Mouse (Mus musculus) heart, adult 2 months (tissue): ENCODE results near the gene Higd1c. TPM values are rescaled to one million over a fixed set of nuclear protein-coding genes. Genes with fewer than 3 reads are reported as not detected.
"Not testable (repeated sequence)": the region's sequence is repeated elsewhere in the genome, so short reads cannot be mapped to it uniquely, and the experiment has no call there.

Experiments
- DNase-seq, 2 experiments: peaks; one replicate each; pipeline ENCODE4 v3.0.0; 2021
- H3K27ac ChIP-seq: fragments of 200-600 bp; 2 replicates; pipeline ENCODE4 v1.8.1; 2022
- H3K27me3 ChIP-seq: fragments of 200-500 bp; 2 replicates; pipeline ENCODE4 v1.6.1; 2012; ENCODE audit warnings: mild to moderate bottlenecking, low read length, inconsistent platforms, mixed read lengths; ENCODE audit not compliant: control insufficient read depth, insufficient read depth
- H3K36me3 ChIP-seq: fragments of 200-500 bp; 2 replicates; pipeline ENCODE4 v1.6.1; 2012; ENCODE audit warnings: low read length, inconsistent platforms; ENCODE audit not compliant: control insufficient read depth, insufficient read depth
- H3K4me1 ChIP-seq: fragments of 200-500 bp; 2 replicates; pipeline ENCODE4 v1.6.1; 2011; ENCODE audit warnings: low read length; ENCODE audit not compliant: control insufficient read depth, insufficient read depth
- H3K4me3 ChIP-seq: fragments of 200-600 bp; 2 replicates; pipeline ENCODE4 v1.8.1; 2022
- H3K79me2 ChIP-seq: fragments of 200-500 bp; replicated peaks from 2 replicates; pipeline ENCODE4 v1.6.1; 2012; ENCODE audit warnings: mild to moderate bottlenecking, inconsistent platforms, low read length, moderate library complexity, mixed read lengths; ENCODE audit not compliant: control insufficient read depth, insufficient read depth
- H3K9ac ChIP-seq: fragments of 200-500 bp; 2 replicates; pipeline ENCODE4 v1.6.1; 2012; ENCODE audit warnings: low read depth, mild to moderate bottlenecking, control low read depth, inconsistent platforms, low read length, mixed read lengths
- CTCF ChIP-seq: fragments of 200-600 bp; IDR thresholded peaks from 2 replicates; pipeline ENCODE4 v1.8.1; 2022; ENCODE audit warnings: antibody characterized with exemption, mild to moderate bottlenecking, moderate library complexity
- EP300 ChIP-seq: fragments of 200-500 bp; IDR thresholded peaks from 2 replicates; pipeline ENCODE4 v1.6.1; 2011; ENCODE audit warnings: low read depth, low read length, control low read depth; ENCODE audit not compliant: insufficient read depth
- POLR2A ChIP-seq: fragments of 200-500 bp; IDR thresholded peaks from 2 replicates; pipeline ENCODE4 v1.6.1; 2011; ENCODE audit warnings: mild to moderate bottlenecking, low read depth, low read length, control low read depth; ENCODE audit not compliant: insufficient read depth
- WGBS: fragments of 180-500 bp; shearing (Covaris S2); methylation state at CpG from one replicate; pipeline ENCODE4 v1.1.7; 2018; 5-methylcytosine and 5-hydroxymethylcytosine counted together
- intact Hi-C: fragments of 180-260 bp; cut with DNase I; formaldehyde crosslinking; loops from one replicate; pipeline ENCODE4 v1.15.1; 2025
- polyA plus RNA-seq: library from polyadenylated mRNA; depleted of rRNA; stranded (reverse); fragments of >200 nt; gene quantifications from 2 replicates; pipeline ENCODE4 v1.2.3, GENCODE M21; 2012
- total RNA-seq, 2 experiments: library from RNA; stranded (reverse); gene quantifications; 2 replicates each; pipeline ENCODE4 v1.2.3; 2021

The Higd1c gene
- total and polyA plus RNA-seq, 3 experiments, result not detected

- H3K36me3 ChIP-seq, result no peaks in the 10 kb centered on the region
- no peak within 1 kb of the TSS for H3K27ac ChIP-seq
- H3K4me1 ChIP-seq, result no peaks in the 10 kb centered on the region
- H3K27me3 ChIP-seq, result no peaks in the 10 kb centered on the region
- TF ChIP-seq POLR2A (no peak), EP300 (no peak), CTCF (no peak)
- H3K9ac ChIP-seq, result no peak within 1 kb of the TSS
- H3K4me3 ChIP-seq, result no peak within 1 kb of the TSS
- no peaks in the 10 kb centered on the region for H3K79me2 ChIP-seq
- DNase-seq, result no peak
- 80% methylated on average over 10 of the region's 10 CpGs for WGBS
- intact Hi-C loops, result no loop called here
Observed at GRCm38 (mm10) chr15:100352711-100353250, 11.6 kb upstream of the Higd1c start, which contains the start of the genes Methig1 and Mettl7a2. Methig1 (plus strand) TSS chr15:100353149. Mettl7a2 (plus strand) TSS chr15:100353200.

- H3K27me3 ChIP-seq, intact Hi-C loops, H3K27ac ChIP-seq, DNase-seq, H3K9ac ChIP-seq, H3K36me3 ChIP-seq, H3K79me2 ChIP-seq, H3K4me3 ChIP-seq, H3K4me1 ChIP-seq: not testable (repeated sequence)
- 90% methylated on average over 22 of the region's 22 CpGs for WGBS
Observed at GRCm38 (mm10) chr15:100353399-100353798, 10.9 kb upstream of the Higd1c start.

GRCm38 (mm10) chr15:100355876-100356275 lies 8.5 kb upstream of the Higd1c start:
- Histone ChIP-seq H3K9ac (no peak overlapping the region), H3K79me2 (no peaks in the 10 kb centered on the region), H3K27ac (no peak overlapping the region), H3K36me3 (no peaks in the 10 kb centered on the region), H3K4me1 (no peaks in the 10 kb centered on the region), H3K27me3 (no peaks in the 10 kb centered on the region), H3K4me3 (no peak overlapping the region)
- no peak for DNase-seq
- intact Hi-C loops, result no loop called here
- TF ChIP-seq POLR2A (no peak), EP300 (no peak), CTCF (no peak)
- 83% methylated on average over 5 of the region's 5 CpGs for WGBS

GRCm38 (mm10) chr15:100365967-100366366 lies 1.6 kb downstream of the Higd1c start:
- H3K27ac ChIP-seq, H3K4me3 ChIP-seq, H3K9ac ChIP-seq, H3K27me3 ChIP-seq, H3K79me2 ChIP-seq, H3K36me3 ChIP-seq, DNase-seq, H3K4me1 ChIP-seq, intact Hi-C loops: not testable (repeated sequence)
- 88% methylated on average over 9 of the region's 9 CpGs for WGBS

- Histone ChIP-seq H3K79me2 (no peaks in the 10 kb centered on the region), H3K4me3 (no peak overlapping the region), H3K9ac (no peak overlapping the region), H3K27me3 (no peaks in the 10 kb centered on the region), H3K27ac (no peak overlapping the region), H3K4me1 (no peaks in the 10 kb centered on the region), H3K36me3 (no peaks in the 10 kb centered on the region)
- DNase-seq, result no peak
- intact Hi-C loops, result no loop called here
- TF ChIP-seq POLR2A (no peak), EP300 (no peak), CTCF (no peak)
- WGBS, result 83% methylated on average over 7 of the region's 7 CpGs
Observed at GRCm38 (mm10) chr15:100367119-100367518, 2.8 kb downstream of the Higd1c start.

GRCm38 (mm10) chr15:100375066-100375465 lies 10.7 kb downstream of the Higd1c start:
- WGBS, result 34% methylated on average over 5 of the region's 5 CpGs
- intact Hi-C loops, result loop anchor here (10.0 kb wide), 2 partner anchors 50 to 340 kb away; partner anchors contain the start of gene Dip2b
- no peak overlapping the region for H3K27ac ChIP-seq
- no peaks in the 10 kb centered on the region for H3K79me2 ChIP-seq
- DNase-seq, result peak; percentile 24 to 52
- no peaks in the 10 kb centered on the region for H3K27me3 ChIP-seq
- H3K4me3 ChIP-seq, result no peak overlapping the region
- TF ChIP-seq EP300, result no peak
- peak; percentile 79 for TF ChIP-seq CTCF
- no peak for TF ChIP-seq POLR2A
- H3K36me3 ChIP-seq, result no peaks in the 10 kb centered on the region
- H3K4me1 ChIP-seq, result no peaks in the 10 kb centered on the region
- no peak overlapping the region for H3K9ac ChIP-seq
